Mouse (Mus musculus) G1E-ER4 (cell line): Measurements from ENCODE around the gene Trp53i13. TPM values are rescaled to one million over a fixed set of nuclear protein-coding genes. Genes with fewer than 3 reads are reported as not detected.

Experiments
- GATA1 ChIP-seq: IDR thresholded peaks from one replicate; pipeline ENCODE4 v1.8.0; 2012; ENCODE audit warnings: low read length, inconsistent platforms
- polyA plus RNA-seq: library from polyadenylated mRNA; stranded (reverse); fragments of >175 nt; gene quantifications from 2 replicates; pipeline ENCODE4 v1.2.3, GENCODE M21; 2012

Trp53i13 gene
- 5.1 and 6.8 TPM in 2 replicates for polyA plus RNA-seq

- no peak for TF ChIP-seq GATA1
These were observed at the start of gene Trp53i13 for GRCm38 (mm10) chr11:77515637-77516552. Gene Trp53i13, minus strand, starts transcription at chr11:77515980.

GRCm38 (mm10) chr11:77545261-77545660, 29.5 kb upstream of the Trp53i13 start:
- TF ChIP-seq GATA1, result no peak

GRCm38 (mm10) chr11:77532202-77532846, 16.5 kb upstream of the Trp53i13 start:
- TF ChIP-seq GATA1, result no peak

- no peak for TF ChIP-seq GATA1
These were observed 15.1 kb upstream of the Trp53i13 start for GRCm38 (mm10) chr11:77530862-77531261.

GRCm38 (mm10) chr11:77529644-77530043, 13.9 kb upstream of the Trp53i13 start:
- no peak for TF ChIP-seq GATA1

- no peak for TF ChIP-seq GATA1
These were observed 10.2 kb upstream of the Trp53i13 start for GRCm38 (mm10) chr11:77525804-77526486.

- no peak for TF ChIP-seq GATA1
These were observed 5.1 kb upstream of the Trp53i13 start for GRCm38 (mm10) chr11:77520601-77521529.

- no peak for TF ChIP-seq GATA1
These were observed 3.3 kb upstream of the Trp53i13 start, which contains the start of gene Gm10392 for GRCm38 (mm10) chr11:77519043-77519442. Gene Gm10392, minus strand, starts transcription at chr11:77519198.

- no peak for TF ChIP-seq GATA1
These were observed 2.4 kb upstream of the Trp53i13 start for GRCm38 (mm10) chr11:77518051-77518798.

GRCm38 (mm10) chr11:77516553-77517425, 1.0 kb upstream of the Trp53i13 start:
- no peak for TF ChIP-seq GATA1

- no peak for TF ChIP-seq GATA1
These were observed 746 bp downstream of the Trp53i13 start, which contains the start of gene Abhd15 for GRCm38 (mm10) chr11:77514832-77515636. Gene Abhd15, plus strand, starts transcription at chr11:77515121.

- no peak for TF ChIP-seq GATA1
These were observed 1.4 kb downstream of the Trp53i13 start for GRCm38 (mm10) chr11:77514281-77514831.

GRCm38 (mm10) chr11:77513811-77514170, 2.0 kb downstream of the Trp53i13 start:
- no peak for TF ChIP-seq GATA1
